Mouse (Mus musculus) bone marrow, adult 2 months (tissue): ENCODE data around the gene Rab5if. TPM values are rescaled to one million over a fixed set of nuclear protein-coding genes. Genes with fewer than 3 reads are reported as not detected.
"Not testable (repeated sequence)": the region's sequence is repeated elsewhere in the genome, so short reads cannot be mapped to it uniquely, and the experiment has no call there.

ENCODE experiments used
- H3K27ac ChIP-seq: fragments of 200-500 bp; 2 replicates; pipeline ENCODE4 v1.5.1; 2012; ENCODE audit warnings: low read depth, mild to moderate bottlenecking, control low read depth, inconsistent platforms, low read length; ENCODE audit not compliant: control insufficient read depth, poor library complexity, insufficient read depth
- H3K4me1 ChIP-seq: fragments of 200-500 bp; 2 replicates; pipeline ENCODE4 v1.6.1; 2011; ENCODE audit warnings: low read length; ENCODE audit not compliant: control insufficient read depth, insufficient read depth
- H3K4me3 ChIP-seq: fragments of 200-500 bp; replicated peaks from 2 replicates; pipeline ENCODE3; 2011; ENCODE audit warnings: mild to moderate bottlenecking, low read depth, low read length, control low read depth; ENCODE audit not compliant: control insufficient read depth
- CTCF ChIP-seq: fragments of 200-500 bp; IDR thresholded peaks from 2 replicates; pipeline ENCODE4 v1.5.1; 2011; ENCODE audit warnings: low read length, control low read depth; ENCODE audit not compliant: control insufficient read depth, insufficient read depth
- POLR2A ChIP-seq: fragments of 200-500 bp; IDR thresholded peaks from 2 replicates; pipeline ENCODE4 v1.6.1; 2011; ENCODE audit warnings: low read depth, mild to moderate bottlenecking, control low read depth, low read length, borderline replicate concordance; ENCODE audit not compliant: control insufficient read depth
- whole genome bisulfite sequencing: fragments of 180-500 bp; shearing (Covaris S2); methylation state at CpG from one replicate; pipeline ENCODE4 v1.1.7; 2018; 5-methylcytosine and 5-hydroxymethylcytosine counted together
- polyA plus RNA-seq: library from polyadenylated mRNA; stranded (reverse); fragments of >200 nt; gene quantifications from 2 replicates; pipeline ENCODE4 v1.2.4, GENCODE M21; 2011; ENCODE audit warnings: low replicate concordance; ENCODE audit not compliant: missing spikeins, insufficient read depth, insufficient read length

Gene Rab5if
- polyA plus RNA-seq, 1 experiment = 82.3 TPM

DNA sequence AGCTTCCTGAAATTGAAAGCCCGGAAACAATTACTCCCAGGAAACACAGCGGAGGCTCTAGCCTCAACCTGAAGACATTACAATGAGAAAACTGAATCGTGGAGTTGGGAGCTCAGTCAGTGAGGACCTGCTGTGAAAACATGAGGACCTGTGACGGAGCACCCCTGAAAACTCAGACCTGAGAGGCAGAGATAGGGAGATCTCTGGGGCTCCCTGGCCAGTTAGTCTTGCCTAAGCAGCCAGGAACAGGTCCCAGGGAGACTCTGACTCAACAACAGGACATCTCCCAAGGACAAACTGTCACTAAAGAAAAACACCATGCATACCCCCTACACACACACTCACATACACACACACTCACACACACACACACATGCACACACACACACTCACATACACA lies 35.4 kb downstream of the Rab5if start:
- 46% methylated on average over 4 of the region's 4 CpGs for whole genome bisulfite sequencing
- H3K4me3 ChIP-seq = no peak overlapping the region
- H3K4me1 ChIP-seq = no peaks in the 10 kb centered on the region; the same call in 1 of the 2 replicates
- H3K27ac ChIP-seq = no peak overlapping the region
- no peak for TF ChIP-seq CTCF
- no peak for TF ChIP-seq POLR2A

DNA sequence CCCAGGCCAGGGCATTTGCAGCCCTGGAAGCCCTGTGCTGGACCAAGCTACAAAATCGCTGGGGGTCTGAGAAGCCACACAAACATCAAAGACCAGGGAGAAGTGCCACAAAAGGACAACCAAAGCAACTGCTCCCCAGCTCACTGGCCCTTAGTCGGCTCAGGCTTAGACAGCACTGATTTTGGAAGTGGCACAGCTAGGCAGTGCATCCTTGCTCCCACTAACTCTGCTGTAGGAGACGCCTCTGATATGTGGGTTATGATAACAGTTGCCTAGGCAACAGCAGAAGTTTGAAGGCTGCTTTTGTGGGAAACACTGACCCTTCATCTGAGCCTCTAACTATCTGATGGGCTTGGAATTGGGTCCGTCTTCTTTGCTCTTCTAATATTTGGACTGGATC lies 36.3 kb downstream of the Rab5if start:
- WGBS = 69% methylated on average over 4 of the region's 4 CpGs
- Histone ChIP-seq H3K4me1 (no peaks in the 10 kb centered on the region; the same call in 1 of the 2 replicates), H3K27ac (no peak overlapping the region), H3K4me3 (no peak overlapping the region)
- TF ChIP-seq POLR2A (no peak), CTCF (no peak)

DNA sequence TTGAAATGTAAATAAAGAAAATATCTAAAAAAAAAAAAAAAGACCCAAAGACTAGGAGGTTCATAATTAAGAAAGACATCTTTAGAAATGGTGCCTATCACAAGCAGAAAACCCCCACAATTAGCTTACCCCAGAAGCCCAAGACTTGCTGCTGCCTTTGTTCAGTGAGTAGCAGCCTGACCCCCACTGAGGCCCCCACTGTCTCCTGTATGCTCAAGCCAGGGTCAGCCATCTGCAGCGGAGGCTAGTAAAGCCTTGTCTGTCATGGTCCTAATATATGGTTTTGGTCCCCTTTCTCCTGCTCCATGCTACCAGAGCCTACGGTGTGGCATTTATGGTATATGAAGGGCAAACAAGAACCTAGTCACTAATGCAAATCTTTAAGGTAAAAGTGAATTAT lies 38.4 kb downstream of the Rab5if start:
- Histone ChIP-seq H3K27ac (no peak overlapping the region), H3K4me1 (no peaks in the 10 kb centered on the region; the same call in 1 of the 2 replicates), H3K4me3 (no peak overlapping the region)
- no peak for TF ChIP-seq POLR2A
- TF ChIP-seq CTCF = no peak
- 90% methylated on average over 2 of the region's 2 CpGs for WGBS

- no peaks in the 10 kb centered on the region; the same call in 1 of the 2 replicates for H3K4me1 ChIP-seq
- H3K27ac ChIP-seq = no peak overlapping the region
- TF ChIP-seq POLR2A = no peak
- TF ChIP-seq CTCF = no peak
- H3K4me3 ChIP-seq = no peak overlapping the region
- 72% methylated on average over 6 of the region's 6 CpGs for whole genome bisulfite sequencing
Observed at GRCm38 (mm10) chr2:156901883-156902282, 39.0 kb downstream of the Rab5if start.

DNA sequence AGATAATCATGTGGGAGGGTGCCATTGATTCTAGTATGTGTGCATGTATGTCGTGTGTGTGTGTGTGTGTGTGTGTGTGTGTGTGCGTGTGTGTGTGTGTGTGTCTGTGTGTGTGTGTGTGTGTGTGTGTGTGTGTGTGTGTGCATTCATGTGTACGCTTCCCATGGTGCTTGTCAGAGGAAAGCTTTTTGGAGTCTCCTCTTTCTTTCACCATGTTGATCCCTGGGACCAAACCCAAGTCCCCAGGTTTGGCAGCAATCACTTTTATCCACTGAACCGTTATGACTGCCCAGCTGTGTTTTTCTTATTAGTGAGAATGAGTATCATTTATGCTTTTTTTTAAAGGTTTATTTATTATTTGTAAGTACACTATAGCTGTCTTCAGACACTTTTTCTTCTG lies 39.5 kb downstream of the Rab5if start:
- H3K4me3 ChIP-seq, H3K4me1 ChIP-seq, H3K27ac ChIP-seq: not testable (repeated sequence)
- 75% methylated on average over 4 of the region's 4 CpGs for WGBS

- TF ChIP-seq CTCF (no peak), POLR2A (no peak)
- WGBS = 57% methylated on average over 2 of the region's 2 CpGs
- Histone ChIP-seq H3K27ac (no peak overlapping the region), H3K4me3 (no peak overlapping the region), H3K4me1 (no peaks in the 10 kb centered on the region; the same call in 1 of the 2 replicates)
Observed at GRCm38 (mm10) chr2:156903367-156903766, 40.4 kb downstream of the Rab5if start.

GRCm38 (mm10) chr2:156904976-156905717 lies 42.2 kb downstream of the Rab5if start:
- TF ChIP-seq POLR2A (no peak), CTCF (no peak)
- H3K4me1 ChIP-seq = no peaks in the 10 kb centered on the region
- no peak overlapping the region for H3K27ac ChIP-seq
- H3K4me3 ChIP-seq = no peak overlapping the region
- WGBS = 70% methylated on average over 6 of the region's 6 CpGs

DNA sequence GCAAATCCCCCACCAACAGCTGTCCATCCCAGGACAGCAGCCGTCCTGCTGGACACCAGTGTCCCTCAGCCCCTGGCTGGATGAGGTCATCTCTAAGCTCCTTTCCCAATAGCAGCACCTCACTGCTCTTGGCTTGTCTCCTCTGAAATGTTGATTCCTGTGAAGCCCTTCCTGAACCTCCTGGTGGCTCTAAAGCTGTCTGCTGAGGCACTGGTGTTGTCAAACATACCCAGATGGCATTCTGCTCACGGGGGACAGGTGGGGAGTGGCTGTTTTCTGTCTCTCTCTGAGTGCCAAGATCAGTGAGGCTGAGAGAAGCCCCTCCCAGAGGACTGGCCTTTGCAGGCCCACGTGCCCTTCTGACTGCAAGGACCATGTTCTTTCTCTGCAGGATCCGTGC lies 43.0 kb downstream of the Rab5if start:
- H3K27ac ChIP-seq, H3K4me3 ChIP-seq, H3K4me1 ChIP-seq: not testable (repeated sequence)
- 69% methylated on average over 4 of the region's 4 CpGs for WGBS

GRCm38 (mm10) chr2:156913191-156913590 lies 50.3 kb downstream of the Rab5if start:
- Histone ChIP-seq H3K27ac (no peak overlapping the region), H3K4me3 (no peak overlapping the region), H3K4me1 (peaks cover 2% of the 10 kb centered on the region)
- no peak for TF ChIP-seq CTCF
- no peak for TF ChIP-seq POLR2A
- WGBS = 41% methylated on average over 5 of the region's 5 CpGs
